Mouse (Mus musculus) kidney, embryonic 16.5 days (tissue): ENCODE measurements around the gene Gm11549. TPM values are rescaled to one million over a fixed set of nuclear protein-coding genes. Genes with fewer than 3 reads are reported as not detected.

Source experiments
- ATAC-seq: fragments of 200-750 bp; cut with Nextera tagmentation; 2 replicates; pipeline ENCODE4 v1.8.0; 2017; ENCODE audit warnings: moderate TSS enrichment; ENCODE audit not compliant: low FRiP score, low TSS enrichment
- H3K27ac ChIP-seq: fragments of 300-500 bp; sonication (generic); 2 replicates; pipeline ENCODE4 v1.5.1; 2014; ENCODE audit warnings: low read length
- H3K27me3 ChIP-seq: fragments of 300-500 bp; sonication (generic); 2 replicates; pipeline ENCODE4 v1.6.1; 2014; ENCODE audit warnings: low read length, control low read depth, mixed read lengths; ENCODE audit not compliant: insufficient read depth
- H3K36me3 ChIP-seq: fragments of 300-500 bp; sonication (generic); 2 replicates; pipeline ENCODE4 v1.6.1; 2014; ENCODE audit warnings: low read length, control low read depth, mixed read lengths; ENCODE audit not compliant: insufficient read depth
- H3K4me1 ChIP-seq: fragments of 300-500 bp; sonication (generic); 2 replicates; pipeline ENCODE4 v1.6.1; 2014; ENCODE audit warnings: low read length, control low read depth, mixed read lengths; ENCODE audit not compliant: insufficient read depth
- H3K4me2 ChIP-seq: fragments of 300-500 bp; sonication (generic); replicated peaks from 2 replicates; pipeline ENCODE4 v1.6.1; 2014; ENCODE audit warnings: low read depth, low read length
- H3K4me3 ChIP-seq: fragments of 300-500 bp; sonication (generic); 2 replicates; pipeline ENCODE4 v1.5.1; 2014; ENCODE audit warnings: mild to moderate bottlenecking, low read length
- H3K9ac ChIP-seq: fragments of 300-500 bp; sonication (generic); replicated peaks from 2 replicates; pipeline ENCODE4 v1.6.1; 2014; ENCODE audit warnings: low read length
- H3K9me3 ChIP-seq: fragments of 300-500 bp; sonication (generic); 2 replicates; pipeline ENCODE4 v1.6.1; 2016; ENCODE audit warnings: low read length, control low read depth
- WGBS: fragments of 180-500 bp; shearing (Covaris S2); extraction: QIAGEN DNeasy Blood & Tissue Kit; methylation state at CpG from one replicate; pipeline ENCODE4 v1.1.7; 2014; 5-methylcytosine and 5-hydroxymethylcytosine counted together
- polyA plus RNA-seq: library from polyadenylated mRNA; unstranded; fragments of >200 nt; fragmentation: Nextera tagmentation; extraction: Ambion mirVana; gene quantifications from 2 replicates; pipeline ENCODE4 v1.2.1, GENCODE M21; 2015

The Gm11549 gene
- polyA plus RNA-seq, 1 experiment from 2014 or later, result not detected

DNA sequence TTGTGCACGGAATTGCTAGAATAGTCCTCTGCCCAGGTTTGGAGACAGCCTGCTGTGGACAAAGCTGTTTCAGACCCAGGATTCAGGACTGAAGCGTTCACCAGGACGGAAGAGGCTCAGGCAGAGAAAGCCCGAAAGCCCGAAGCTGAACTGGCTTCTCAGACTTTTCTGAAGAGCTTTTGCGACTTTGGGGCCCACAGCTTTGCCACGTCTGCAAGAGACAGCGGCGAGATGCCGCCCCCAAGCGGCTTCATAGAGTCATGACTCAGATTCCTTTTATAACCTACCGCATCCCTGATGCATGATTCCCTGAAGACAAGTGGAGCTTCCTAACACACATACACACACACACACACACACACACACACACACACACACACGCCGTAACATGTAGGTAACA lies 24.9 kb downstream of the Gm11549 start:
- Histone ChIP-seq H3K4me2 (0 out of 2 replicates have a peak overlapping the region, but pooled peaks have one; percentile 17), H3K27ac (no peak overlapping the region), H3K4me1 (no peaks in the 10 kb centered on the region), H3K36me3 (no peaks in the 10 kb centered on the region), H3K9me3 (no peaks in the 10 kb centered on the region), H3K4me3 (no peak overlapping the region), H3K9ac (no peak overlapping the region), H3K27me3 (no peaks in the 10 kb centered on the region)
- 16% methylated on average over 14 of the region's 14 CpGs for WGBS
- ATAC-seq, result peak; percentile 44; the same call in 1 of the 2 replicates

DNA sequence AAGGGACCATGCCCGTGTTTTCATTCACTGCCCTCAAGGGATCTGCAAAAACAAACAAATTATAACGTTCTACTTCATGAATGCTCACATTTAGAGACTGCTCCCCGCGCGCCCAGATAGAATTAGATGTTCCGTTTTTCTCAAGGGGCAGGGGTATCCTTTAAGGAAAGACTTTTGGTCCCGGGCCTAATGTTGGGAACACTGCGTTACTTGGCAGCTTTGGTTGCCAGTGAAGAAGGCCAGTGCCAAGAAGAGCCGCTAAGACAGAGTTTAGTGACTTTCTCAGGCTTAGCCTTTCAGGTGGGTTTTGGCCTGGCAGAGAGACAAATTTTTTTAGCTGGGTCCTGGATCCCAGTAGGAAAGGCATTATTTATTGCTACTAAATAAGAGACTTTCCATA lies 25.3 kb downstream of the Gm11549 start:
- ATAC-seq, result no peak
- WGBS, result 86% methylated on average over 9 of the region's 9 CpGs

GRCm38 (mm10) chr3:36495436-36495835 lies 26.2 kb downstream of the Gm11549 start:
- no peak overlapping the region for H3K27ac ChIP-seq
- H3K9ac ChIP-seq, result 0 out of 2 replicates have a peak overlapping the region, but pooled peaks have one; percentile 18
- H3K9me3 ChIP-seq, result no peaks in the 10 kb centered on the region
- no peaks in the 10 kb centered on the region for H3K36me3 ChIP-seq
- H3K27me3 ChIP-seq, result no peaks in the 10 kb centered on the region
- 8% methylated on average over 6 of the region's 6 CpGs for WGBS
- H3K4me2 ChIP-seq, result peak overlapping the region; percentile 32
- peak; percentile 83 for ATAC-seq
- no peak overlapping the region for H3K4me3 ChIP-seq
- H3K4me1 ChIP-seq, result no peaks in the 10 kb centered on the region

More for the DNA sequence above, 25.3 kb downstream of the Gm11549 start:
- H3K4me2 ChIP-seq, result no peak overlapping the region
- no peaks in the 10 kb centered on the region for H3K4me1 ChIP-seq
- H3K27me3 ChIP-seq, result no peaks in the 10 kb centered on the region
- H3K36me3 ChIP-seq, result no peaks in the 10 kb centered on the region
- no peak overlapping the region for H3K27ac ChIP-seq
- no peak overlapping the region for H3K4me3 ChIP-seq
- no peak overlapping the region for H3K9ac ChIP-seq
- H3K9me3 ChIP-seq, result no peaks in the 10 kb centered on the region

- Histone ChIP-seq H3K9ac (no peak overlapping the region), H3K4me3 (no peak overlapping the region)
- 81% methylated on average over 2 of the region's 2 CpGs for WGBS
Observed at GRCm38 (mm10) chr3:36494613-36495012, 27.0 kb downstream of the Gm11549 start.

DNA sequence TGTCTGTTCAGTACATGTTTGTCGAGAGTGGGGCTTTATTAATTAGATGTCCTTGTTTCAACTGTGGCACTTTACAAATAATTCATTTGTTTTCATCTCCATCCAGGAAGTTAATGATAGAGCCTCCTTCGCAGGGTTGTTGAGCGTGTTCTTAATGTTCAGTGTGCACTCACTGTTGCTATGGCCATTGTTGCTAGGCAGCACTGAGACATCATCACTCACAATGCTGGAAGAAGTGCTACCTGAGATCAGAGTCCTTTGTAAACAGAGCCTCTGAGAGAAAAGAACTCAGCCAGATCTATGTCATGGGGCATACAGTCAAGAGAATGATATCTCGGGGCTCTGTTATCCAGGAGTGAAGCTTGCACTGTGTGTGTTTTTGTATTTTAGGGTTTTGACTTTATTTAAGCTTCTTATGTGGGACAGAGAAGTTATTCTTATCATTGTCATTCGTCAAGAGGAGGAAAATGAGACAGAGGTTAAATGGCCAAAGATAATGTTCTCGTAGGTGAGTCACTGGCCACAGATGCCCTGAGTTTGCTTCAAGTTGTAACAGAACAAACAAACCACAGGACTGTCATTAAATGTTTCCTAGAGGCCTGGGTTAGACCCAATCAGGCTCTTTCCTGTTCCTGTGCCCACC lies 27.9 kb downstream of the Gm11549 start:
- ATAC-seq, result no peak
- H3K27ac ChIP-seq, result no peak overlapping the region
- 63% methylated on average over 6 of the region's 6 CpGs for WGBS
- H3K36me3 ChIP-seq, result no peaks in the 10 kb centered on the region
- no peaks in the 10 kb centered on the region for H3K9me3 ChIP-seq
- no peaks in the 10 kb centered on the region for H3K27me3 ChIP-seq
- no peaks in the 10 kb centered on the region for H3K4me1 ChIP-seq
- no peak overlapping the region for H3K9ac ChIP-seq
- no peak overlapping the region for H3K4me3 ChIP-seq
- no peak overlapping the region for H3K4me2 ChIP-seq

More at GRCm38 (mm10) chr3:36494613-36495012, 27.0 kb downstream of the Gm11549 start:
- no peak overlapping the region for H3K4me2 ChIP-seq
- H3K4me1 ChIP-seq, result no peaks in the 10 kb centered on the region
- no peaks in the 10 kb centered on the region for H3K36me3 ChIP-seq
- no peak overlapping the region for H3K27ac ChIP-seq
- ATAC-seq, result no peak
- H3K9me3 ChIP-seq, result no peaks in the 10 kb centered on the region
- H3K27me3 ChIP-seq, result no peaks in the 10 kb centered on the region

GRCm38 (mm10) chr3:36492716-36493391 lies 28.8 kb downstream of the Gm11549 start:
- ATAC-seq, result no peak
- Histone ChIP-seq H3K27me3 (no peaks in the 10 kb centered on the region), H3K9ac (no peak overlapping the region), H3K4me1 (no peaks in the 10 kb centered on the region), H3K4me3 (no peak overlapping the region), H3K27ac (no peak overlapping the region), H3K9me3 (no peaks in the 10 kb centered on the region), H3K4me2 (no peak overlapping the region), H3K36me3 (no peaks in the 10 kb centered on the region)
- WGBS, result 83% methylated on average over 9 of the region's 9 CpGs

GRCm38 (mm10) chr3:36491535-36491934 lies 30.1 kb downstream of the Gm11549 start:
- WGBS, result 86% methylated on average over 5 of the region's 5 CpGs
- H3K4me1 ChIP-seq, result no peaks in the 10 kb centered on the region
- no peaks in the 10 kb centered on the region for H3K27me3 ChIP-seq
- H3K9ac ChIP-seq, result no peak overlapping the region
- no peaks in the 10 kb centered on the region for H3K9me3 ChIP-seq
- H3K4me2 ChIP-seq, result no peak overlapping the region
- no peak for ATAC-seq
- H3K36me3 ChIP-seq, result no peaks in the 10 kb centered on the region
- no peak overlapping the region for H3K4me3 ChIP-seq
- no peak overlapping the region for H3K27ac ChIP-seq

DNA sequence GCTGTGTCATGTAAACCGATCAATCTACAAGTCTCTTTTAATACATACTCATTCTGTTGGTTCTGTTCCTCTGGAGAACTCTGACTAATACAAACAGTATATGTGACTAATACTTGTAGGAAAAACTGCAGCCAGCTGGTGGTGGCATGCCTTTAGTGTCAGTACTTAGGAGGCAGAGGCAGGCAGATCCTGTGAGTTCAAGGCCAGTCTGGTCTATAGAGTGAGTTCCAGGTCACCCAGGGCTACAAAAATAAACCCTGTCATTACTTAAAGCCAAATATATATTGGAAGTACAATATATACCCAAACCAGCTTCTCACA lies 32.1 kb downstream of the Gm11549 start:
- no peaks in the 10 kb centered on the region for H3K27me3 ChIP-seq
- WGBS, result 96% methylated on average over 1 of the region's 1 CpGs

GRCm38 (mm10) chr3:36488899-36489589 lies 32.6 kb downstream of the Gm11549 start:
- Histone ChIP-seq H3K9ac (no peak overlapping the region), H3K27me3 (no peaks in the 10 kb centered on the region), H3K36me3 (no peaks in the 10 kb centered on the region), H3K27ac (no peak overlapping the region), H3K9me3 (no peaks in the 10 kb centered on the region), H3K4me2 (no peak overlapping the region), H3K4me1 (no peaks in the 10 kb centered on the region), H3K4me3 (no peak overlapping the region)
- WGBS, result 85% methylated on average over 6 of the region's 6 CpGs
- no peak for ATAC-seq

More for the DNA sequence above, 32.1 kb downstream of the Gm11549 start:
- Histone ChIP-seq H3K4me2 (no peak overlapping the region), H3K36me3 (no peaks in the 10 kb centered on the region), H3K9me3 (no peaks in the 10 kb centered on the region), H3K27ac (no peak overlapping the region), H3K9ac (no peak overlapping the region), H3K4me3 (no peak overlapping the region), H3K4me1 (no peaks in the 10 kb centered on the region)
- ATAC-seq, result no peak

- Histone ChIP-seq H3K4me2 (no peak overlapping the region), H3K9me3 (no peaks in the 10 kb centered on the region), H3K27me3 (no peaks in the 10 kb centered on the region), H3K9ac (no peak overlapping the region), H3K4me3 (no peak overlapping the region), H3K36me3 (no peaks in the 10 kb centered on the region), H3K4me1 (no peaks in the 10 kb centered on the region; the same call in 1 of the 2 replicates), H3K27ac (no peak overlapping the region)
- no peak for ATAC-seq
- WGBS, result 36% methylated on average over 1 of the region's 1 CpGs
Observed at GRCm38 (mm10) chr3:36488367-36488766, 33.2 kb downstream of the Gm11549 start.
